Mouse (Mus musculus) brain, embryonic 14.5 days (tissue): ENCODE measurements at regions not wholly inside any gene's neighbourhood (a gene's known extent, or its start where the extent isn't known, plus 50 kb on each side); places are given as distances from the start of the nearest gene placed in this dataset.

Experiments used
- CTCF ChIP-seq: fragments of 200-500 bp; IDR thresholded peaks from 2 replicates; pipeline ENCODE4 v1.5.1; 2012; ENCODE audit warnings: inconsistent platforms, mild to moderate bottlenecking, moderate library complexity, borderline replicate concordance; ENCODE audit not compliant: insufficient read depth, insufficient read length; ENCODE audit errors: extremely low read depth
- POLR2A ChIP-seq: fragments of 200-500 bp; IDR thresholded peaks from 2 replicates; pipeline ENCODE4 v1.6.1; 2012; ENCODE audit warnings: mild to moderate bottlenecking, inconsistent platforms, borderline replicate concordance; ENCODE audit not compliant: poor library complexity, insufficient read depth, insufficient read length, severe bottlenecking; ENCODE audit errors: extremely low read depth

- TF ChIP-seq CTCF = no peak
- no peak for TF ChIP-seq POLR2A
Measured at GRCm38 (mm10) chr2:117043831-117044230, 77.3 kb upstream of the Spred1 start.
